Mouse (Mus musculus) MEL (cell line): ENCODE results near the gene Macrod2.

Experiments
- CTCF ChIP-seq, 3 experiments: IDR thresholded peaks in 2 of 3; conservative IDR thresholded peaks in 1 of 3; 2 replicates each; pipeline ENCODE4 v1.5.1; 2011 to 2012; ENCODE audit warnings: low read length in 3 of 3, low read depth in 2 of 3, mild to moderate bottlenecking in 2 of 3, improper control_type of control experiment in 1 of 3, inconsistent platforms in 1 of 3, mixed read lengths in 1 of 3, moderate library complexity in 1 of 3; ENCODE audit not compliant: control insufficient read depth in 1 of 3, insufficient read depth in 1 of 3, poor library complexity in 1 of 3, severe bottlenecking in 1 of 3
- EP300 ChIP-seq, 2 experiments: IDR thresholded peaks; 2 replicates each; pipeline ENCODE4 v1.6.1; 2011; ENCODE audit warnings: improper control_type of control experiment in 2 of 2, low read length in 2 of 2, low read depth in 1 of 2, mild to moderate bottlenecking in 1 of 2
- GATA1 ChIP-seq: IDR thresholded peaks from 2 replicates; pipeline ENCODE4 v1.6.1; 2011; ENCODE audit warnings: low read depth, low read length, improper control_type of control experiment
- MAX ChIP-seq: IDR thresholded peaks from 2 replicates; pipeline ENCODE4 v1.6.1; 2011; ENCODE audit warnings: low read length, improper control_type of control experiment
- NRF1 ChIP-seq: IDR thresholded peaks from 2 replicates; pipeline ENCODE4 v1.6.1; 2014; ENCODE audit warnings: low read depth, mild to moderate bottlenecking, inconsistent platforms, low read length, improper control_type of control experiment, moderate library complexity; ENCODE audit not compliant: poor library complexity, insufficient read depth, severe bottlenecking
- POLR2A ChIP-seq, 2 experiments: IDR thresholded peaks; 2 replicates each; pipeline ENCODE4 v1.6.1; 2011 to 2012; ENCODE audit warnings: low read length in 2 of 2, mild to moderate bottlenecking in 2 of 2, control low read depth in 1 of 2, improper control_type of control experiment in 1 of 2, low read depth in 1 of 2, moderate library complexity in 1 of 2; ENCODE audit not compliant: control insufficient read depth in 1 of 2, insufficient read depth in 1 of 2, poor library complexity in 1 of 2
- RCOR1 ChIP-seq: IDR thresholded peaks from 2 replicates; pipeline ENCODE4 v1.6.1; 2012; ENCODE audit warnings: low read depth, mild to moderate bottlenecking, inconsistent platforms, low read length, improper control_type of control experiment
- SMC3 ChIP-seq: IDR thresholded peaks from 2 replicates; pipeline ENCODE4 v1.6.1; 2011; ENCODE audit warnings: low read depth, low read length, improper control_type of control experiment
- ZMIZ1 ChIP-seq: IDR thresholded peaks from 2 replicates; pipeline ENCODE4 v1.6.1; 2012; ENCODE audit warnings: low read depth, mild to moderate bottlenecking, inconsistent platforms, low read length, improper control_type of control experiment, moderate library complexity

DNA sequence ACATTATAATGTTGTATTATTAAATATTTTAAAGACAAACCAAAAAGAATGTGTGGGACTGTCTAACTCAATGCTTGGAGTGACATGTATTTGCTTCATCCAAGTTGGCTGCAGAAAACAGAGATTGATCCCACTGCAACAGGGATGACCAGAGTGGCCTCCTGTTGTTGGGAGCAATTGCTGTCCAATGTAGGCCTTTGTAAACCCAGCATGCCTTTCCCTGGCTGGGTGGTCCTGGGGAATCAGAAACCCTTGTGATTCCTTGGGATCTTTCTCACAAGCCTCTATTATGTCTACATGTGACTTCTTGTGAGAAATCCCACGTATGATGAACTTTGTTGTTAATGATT, 806.9 kb downstream of the Macrod2 start:
- TF ChIP-seq POLR2A (IDR thresholded peaks at IDR 0.05; ENCODE audit: control insufficient read depth in 1 of 2, insufficient read depth in 1 of 2, low read depth in 1 of 2, low read length in 2 of 2, poor library complexity in 1 of 2), result no peak
- TF ChIP-seq SMC3, result no peak
- no peak for TF ChIP-seq MAX
- TF ChIP-seq EP300 (IDR thresholded peaks at IDR 0.05; ENCODE audit: low read depth in 1 of 2, low read length in 2 of 2), result no peak
- no peak for TF ChIP-seq RCOR1
- TF ChIP-seq CTCF (IDR thresholded peaks at IDR 0.05 in 2 of 3, conservative IDR thresholded peaks at IDR 0.05 in 1 of 3; ENCODE audit: control insufficient read depth in 1 of 3, insufficient read depth in 1 of 3, low read depth in 2 of 3, low read length in 3 of 3, poor library complexity in 1 of 3, severe bottlenecking in 1 of 3), result no peak
- no peak for TF ChIP-seq GATA1
- TF ChIP-seq ZMIZ1, result no peak
- TF ChIP-seq NRF1, result no peak
